Mouse (Mus musculus) CD4-positive, CD25-positive, alpha-beta regulatory T cell (primary cell): ENCODE results near the gene Ly6c1. TPM values are rescaled to one million over a fixed set of nuclear protein-coding genes. Genes with fewer than 3 reads are reported as not detected.

Experiments
- polyA plus RNA-seq: library from polyadenylated mRNA; unstranded; fragments of 100-300 nt; shearing (Covaris generic); gene quantifications from one replicate; pipeline ENCODE4 v1.2.1, GENCODE M21; 2017

Ly6c1 gene
- polyA plus RNA-seq = 353 TPM

DNA sequence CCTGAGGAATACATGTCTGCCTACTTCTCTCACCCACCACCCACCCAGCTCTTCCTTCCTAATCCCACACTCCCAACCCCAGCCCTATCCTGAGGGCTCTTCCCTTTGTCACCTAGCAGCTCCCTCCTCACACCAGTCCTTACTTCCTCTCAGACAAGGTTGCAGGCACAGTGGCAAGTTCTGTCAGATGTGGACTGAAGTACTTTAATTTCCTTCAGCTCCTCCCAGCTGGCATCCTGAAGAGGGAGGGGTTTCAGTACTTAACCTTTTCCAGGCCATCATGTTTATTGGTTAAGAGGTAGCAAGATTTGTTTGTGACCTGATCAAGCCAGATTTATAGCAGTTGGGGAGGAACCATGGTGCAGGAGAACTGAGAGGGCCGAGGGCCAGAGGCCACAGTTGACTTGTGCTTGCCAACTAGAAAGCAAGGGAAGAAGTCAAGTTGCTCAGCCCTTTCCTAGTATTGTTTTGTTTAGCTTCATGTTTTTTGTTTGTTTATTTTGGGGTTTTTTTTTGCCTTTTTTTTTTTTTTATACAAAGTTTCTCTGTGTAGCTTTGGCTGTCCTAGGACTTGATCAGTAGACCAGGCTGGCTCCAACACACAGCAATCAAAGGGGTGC is at the start of gene Ly6c1:
TSS of gene Ly6c1 (minus strand) at position 189 of the 620 bp plus-strand sequence.

Other genes with a start within 250 kb of the Ly6c1 start
- not detected for gene Gml2, start 229.8 kb downstream of the Ly6c1 start, polyA plus RNA-seq
- gene 2010109I03Rik, start 151.8 kb downstream of the Ly6c1 start, polyA plus RNA-seq = 2.4 TPM
- 1.0 TPM for gene Ly6i, start 65.4 kb downstream of the Ly6c1 start, polyA plus RNA-seq
- gene Ly6a, start 50.8 kb downstream of the Ly6c1 start, polyA plus RNA-seq = 338 TPM
- 10.1 TPM for gene Ly6c2, start 63.1 kb upstream of the Ly6c1 start, polyA plus RNA-seq
- not detected for gene Ly6g, start 106.4 kb upstream of the Ly6c1 start, polyA plus RNA-seq
- gene BC025446, start 167.5 kb upstream of the Ly6c1 start, polyA plus RNA-seq = not detected
- gene Ly6f, start 219.6 kb upstream of the Ly6c1 start, polyA plus RNA-seq = not detected